Mouse (Mus musculus) CH12.LX (cell line): ENCODE measurements around the gene Pfdn6. TPM values are rescaled to one million over a fixed set of nuclear protein-coding genes. Genes with fewer than 3 reads are reported as not detected.
"Not testable (repeated sequence)": the region's sequence is repeated elsewhere in the genome, so short reads cannot be mapped to it uniquely, and the experiment has no call there.

Experiments
- DNase-seq: peaks from one replicate; pipeline ENCODE4 v3.0.0-alpha.2; 2013; ENCODE audit errors: extremely low read depth
- H3K27ac ChIP-seq: 2 replicates; pipeline ENCODE4 v1.5.1; 2012; ENCODE audit warnings: low read depth, mild to moderate bottlenecking, control low read depth, moderate library complexity; ENCODE audit not compliant: insufficient read depth
- H3K27me3 ChIP-seq: replicated peaks from 2 replicates; pipeline ENCODE3; 2012; ENCODE audit warnings: inconsistent platforms
- H3K36me3 ChIP-seq, 2 experiments: replicated peaks in 1 of 2; 2 replicates each; pipeline versions ENCODE3 to v1.6.1; 2012; ENCODE audit warnings: inconsistent platforms in 1 of 2, low read length in 1 of 2, mild to moderate bottlenecking in 1 of 2, mixed read lengths in 1 of 2, moderate library complexity in 1 of 2; ENCODE audit not compliant: control insufficient read depth in 1 of 2, insufficient read depth in 1 of 2
- H3K4me1 ChIP-seq, 2 experiments: 2 replicates each; pipeline ENCODE4 v1.6.1; 2012; ENCODE audit warnings: inconsistent platforms in 1 of 2, moderate library complexity in 1 of 2; ENCODE audit not compliant: insufficient read depth in 2 of 2, control insufficient read depth in 1 of 2
- H3K4me2 ChIP-seq: 2 replicates; pipeline ENCODE4 v1.6.1; 2012; ENCODE audit warnings: low read depth, mild to moderate bottlenecking, control low read depth; ENCODE audit not compliant: poor library complexity, insufficient read depth, severe bottlenecking
- H3K4me3 ChIP-seq, 3 experiments: fragments of 150-350 bp in 1 of 3; sonication (generic) in 1 of 3; replicated peaks in 1 of 3; 2 replicates each; pipeline versions ENCODE3 to v1.5.1; 2011 to 2012; ENCODE audit warnings: low read depth in 2 of 3, low read length in 2 of 3, mild to moderate bottlenecking in 2 of 3, moderate library complexity in 2 of 3, control low read depth in 1 of 3, improper control_type of control experiment in 1 of 3, inconsistent platforms in 1 of 3, mixed read lengths in 1 of 3; ENCODE audit not compliant: poor library complexity in 1 of 3
- H3K79me2 ChIP-seq: replicated peaks from 2 replicates; pipeline ENCODE4 v1.6.1; 2012; ENCODE audit warnings: mild to moderate bottlenecking, moderate library complexity; ENCODE audit not compliant: control insufficient read depth, poor library complexity, insufficient read depth, severe bottlenecking; ENCODE audit errors: extremely low read depth
- H3K9ac ChIP-seq: 2 replicates; pipeline ENCODE4 v1.6.1; 2012; ENCODE audit warnings: low read depth, mild to moderate bottlenecking, control low read depth, moderate library complexity; ENCODE audit not compliant: insufficient read depth
- H3K9me3 ChIP-seq: replicated peaks from 2 replicates; pipeline ENCODE3; 2012; ENCODE audit warnings: low read length, inconsistent platforms, mixed read lengths
- BHLHE40 ChIP-seq: IDR thresholded peaks from 2 replicates; pipeline ENCODE4 v1.6.1; 2011; ENCODE audit warnings: mild to moderate bottlenecking, low read depth, low read length, improper control_type of control experiment
- CHD1 ChIP-seq: IDR thresholded peaks from 2 replicates; pipeline ENCODE4 v1.6.1; 2012; ENCODE audit warnings: low read depth, low read length, improper control_type of control experiment, inconsistent platforms
- CTCF ChIP-seq, 2 experiments: IDR thresholded peaks in 1 of 2; conservative IDR thresholded peaks in 1 of 2; 2 replicates each; pipeline ENCODE4 v1.5.1; 2011 to 2012; ENCODE audit warnings: low read depth in 2 of 2, low read length in 2 of 2, improper control_type of control experiment in 1 of 2, inconsistent platforms in 1 of 2, mild to moderate bottlenecking in 1 of 2, moderate library complexity in 1 of 2
- ELF1 ChIP-seq: IDR thresholded peaks from 2 replicates; pipeline ENCODE4 v1.6.1; 2014; ENCODE audit warnings: low read depth, mild to moderate bottlenecking, inconsistent platforms, low read length, improper control_type of control experiment
- ETS1 ChIP-seq: conservative IDR thresholded peaks from 2 replicates; pipeline ENCODE4 v1.6.1; 2012; ENCODE audit warnings: low read depth, mild to moderate bottlenecking, inconsistent platforms, low read length, improper control_type of control experiment, moderate library complexity
- GABPA ChIP-seq: IDR thresholded peaks from 2 replicates; pipeline ENCODE4 v1.6.1; 2012; ENCODE audit warnings: low read depth, low read length, improper control_type of control experiment, inconsistent platforms; ENCODE audit not compliant: insufficient replicate concordance
- HCFC1 ChIP-seq: IDR thresholded peaks from 2 replicates; pipeline ENCODE4 v1.6.1; 2012; ENCODE audit warnings: low read depth, mild to moderate bottlenecking, inconsistent platforms, low read length, improper control_type of control experiment
- IRF4 ChIP-seq: IDR thresholded peaks from 2 replicates; pipeline ENCODE4 v1.6.1; 2014; ENCODE audit warnings: low read depth, mild to moderate bottlenecking, inconsistent platforms, low read length, improper control_type of control experiment
- JUN ChIP-seq: IDR thresholded peaks from 2 replicates; pipeline ENCODE4 v1.6.1; 2011; ENCODE audit warnings: low read depth, mild to moderate bottlenecking, low read length, improper control_type of control experiment, moderate library complexity; ENCODE audit not compliant: insufficient read depth
- MAFK ChIP-seq: IDR thresholded peaks from 2 replicates; pipeline ENCODE4 v1.6.1; 2011; ENCODE audit warnings: low read length, improper control_type of control experiment; ENCODE audit not compliant: insufficient replicate concordance
- MAX ChIP-seq: IDR thresholded peaks from 2 replicates; pipeline ENCODE4 v1.6.1; 2011; ENCODE audit warnings: low read length, improper control_type of control experiment
- MAZ ChIP-seq: IDR thresholded peaks from 2 replicates; pipeline ENCODE4 v1.6.1; 2012; ENCODE audit warnings: low read depth, mild to moderate bottlenecking, inconsistent platforms, low read length, improper control_type of control experiment, moderate library complexity
- MEF2A ChIP-seq: IDR thresholded peaks from 2 replicates; pipeline ENCODE4 v1.6.1; 2014; ENCODE audit warnings: low read depth, mild to moderate bottlenecking, inconsistent platforms, low read length, improper control_type of control experiment, borderline replicate concordance
- MXI1 ChIP-seq: IDR thresholded peaks from 2 replicates; pipeline ENCODE4 v1.6.1; 2011; ENCODE audit warnings: mild to moderate bottlenecking, low read depth, low read length, improper control_type of control experiment
- MYC ChIP-seq: IDR thresholded peaks from 2 replicates; pipeline ENCODE4 v1.6.1; 2011; ENCODE audit warnings: low read depth, mild to moderate bottlenecking, improper control_type of control experiment, low read length
- NRF1 ChIP-seq: IDR thresholded peaks from 2 replicates; pipeline ENCODE4 v1.6.1; 2014; ENCODE audit warnings: low read depth, mild to moderate bottlenecking, inconsistent platforms, low read length, improper control_type of control experiment, moderate library complexity
- POLR2A ChIP-seq: IDR thresholded peaks from 2 replicates; pipeline ENCODE4 v1.6.1; 2011; ENCODE audit warnings: low read depth, mild to moderate bottlenecking, improper control_type of control experiment, low read length
- POLR2AphosphoS2 ChIP-seq: IDR thresholded peaks from 2 replicates; pipeline ENCODE4 v1.6.1; 2011; ENCODE audit warnings: low read depth, low read length, improper control_type of control experiment
- RAD21 ChIP-seq: IDR thresholded peaks from 2 replicates; pipeline ENCODE4 v1.6.1; 2011; ENCODE audit warnings: low read depth, mild to moderate bottlenecking, low read length, improper control_type of control experiment, moderate library complexity
- RCOR1 ChIP-seq: conservative IDR thresholded peaks from 2 replicates; pipeline ENCODE4 v1.6.1; 2012; ENCODE audit warnings: low read depth, mild to moderate bottlenecking, inconsistent platforms, low read length, improper control_type of control experiment
- SIN3A ChIP-seq: IDR thresholded peaks from 2 replicates; pipeline ENCODE4 v1.6.1; 2012; ENCODE audit warnings: low read length, improper control_type of control experiment, inconsistent platforms
- UBTF ChIP-seq: IDR thresholded peaks from 2 replicates; pipeline ENCODE4 v1.6.1; 2012; ENCODE audit warnings: low read depth, mild to moderate bottlenecking, inconsistent platforms, low read length, improper control_type of control experiment, moderate library complexity
- USF1 ChIP-seq: IDR thresholded peaks from 2 replicates; pipeline ENCODE4 v1.6.1; 2014; ENCODE audit warnings: low read depth, mild to moderate bottlenecking, inconsistent platforms, low read length, improper control_type of control experiment
- USF2 ChIP-seq: conservative IDR thresholded peaks from 2 replicates; pipeline ENCODE4 v1.6.1; 2011; ENCODE audit warnings: low read depth, low read length, improper control_type of control experiment
- ZC3H11A ChIP-seq: IDR thresholded peaks from 2 replicates; pipeline ENCODE4 v1.6.1; 2012; ENCODE audit warnings: low read depth, mild to moderate bottlenecking, inconsistent platforms, low read length, improper control_type of control experiment
- ZKSCAN1 ChIP-seq: IDR thresholded peaks from 2 replicates; pipeline ENCODE4 v1.6.1; 2012; ENCODE audit warnings: low read depth, inconsistent platforms, low read length, improper control_type of control experiment, borderline replicate concordance
- ZMIZ1 ChIP-seq: IDR thresholded peaks from 2 replicates; pipeline ENCODE4 v1.6.1; 2012; ENCODE audit warnings: low read depth, mild to moderate bottlenecking, inconsistent platforms, low read length, improper control_type of control experiment
- dilution Hi-C: fragments of 300-500 bp; cut with MboI; formaldehyde crosslinking; loops from 2 replicates; pipeline ENCODE4 v1.14.3; 2020; ENCODE audit warnings: low sequenced_read_pairs; ENCODE audit not compliant: extremely low pct_unique_long_range_greater_than_20kb, extremely low pct_ligation_motif_present
- in situ Hi-C: fragments of 300-500 bp; cut with MboI; formaldehyde crosslinking; loops from 3 replicates; pipeline ENCODE4 v1.14.3; 2019; ENCODE audit warnings: low sequenced_read_pairs, low pct_ligation_motif_present, low pct_unique_long_range_greater_than_20kb, mixed read lengths
- polyA plus RNA-seq: library from polyadenylated mRNA; unstranded; fragments of >175 nt; gene quantifications from 2 replicates; pipeline ENCODE4 v1.2.1, GENCODE M21; 2012; ENCODE audit warnings: low read depth; ENCODE audit not compliant: insufficient read length
- total RNA-seq, 2 experiments: library from RNA; depleted of rRNA; stranded (reverse); fragments of 300-350 nt in 1 of 2; fragments of >200 nt in 1 of 2; gene quantifications; 2 replicates each; pipeline ENCODE4 v1.2.3; 2012 to 2014

Gene Pfdn6
- total and polyA plus RNA-seq, 3 experiments = 92.3 to 140 (median 109) TPM

DNA sequence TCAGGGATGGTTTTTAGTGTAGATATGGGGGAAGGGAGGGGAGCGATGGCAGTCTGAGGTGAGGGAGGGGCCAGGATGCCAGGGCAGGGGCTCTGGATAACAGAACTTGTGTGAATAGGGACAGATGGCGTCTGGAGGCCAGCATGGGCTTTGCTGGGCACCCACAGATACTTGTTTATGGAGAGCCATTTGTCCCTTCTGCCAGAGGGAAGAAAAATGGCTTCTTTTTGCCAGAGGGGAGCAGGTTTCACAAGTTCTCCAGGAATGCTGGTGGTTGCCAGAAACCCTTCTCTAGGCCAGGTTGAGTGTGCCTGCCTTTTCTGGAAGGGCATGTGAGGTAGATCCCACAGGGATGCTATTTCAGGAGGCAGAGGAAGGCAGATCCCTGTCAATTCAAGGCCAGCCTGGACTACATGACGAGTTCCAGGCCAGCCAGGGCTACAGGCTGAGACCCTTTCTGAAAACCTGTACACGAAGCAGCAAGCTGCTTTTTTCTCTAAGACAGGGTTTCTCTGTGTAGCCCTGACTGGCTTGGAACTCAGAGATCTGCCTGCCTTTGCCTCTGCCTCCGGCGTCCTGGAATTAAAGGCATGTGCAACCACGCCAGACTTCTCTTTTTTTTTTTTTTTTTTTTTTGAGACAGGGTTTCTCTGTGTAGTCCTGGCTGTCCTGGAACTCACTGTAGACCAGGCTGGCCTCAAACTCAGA, 39.7 kb downstream of the Pfdn6 start:
- H3K9ac ChIP-seq = no peak overlapping the region
- H3K9me3 ChIP-seq = no peaks in the 10 kb centered on the region
- dilution Hi-C loops = no loop called here
- H3K4me3 ChIP-seq = no peak overlapping the region
- in situ Hi-C loops = no loop called here
- H3K27ac ChIP-seq = no peak overlapping the region
- H3K27me3 ChIP-seq = no peaks in the 10 kb centered on the region
- H3K79me2 ChIP-seq = no peaks in the 10 kb centered on the region
- no peak for DNase-seq
- no peaks in the 10 kb centered on the region for H3K36me3 ChIP-seq
- TF ChIP-seq JUN (no peak), USF1 (no peak), IRF4 (no peak), POLR2A (no peak), GABPA (no peak), SIN3A (no peak), MAX (no peak), MYC (no peak), POLR2AphosphoS2 (no peak), CHD1 (no peak), BHLHE40 (no peak), MAFK (no peak), ZC3H11A (no peak), CTCF (conservative IDR thresholded peaks at IDR 0.05 in 1 of 2, IDR thresholded peaks at IDR 0.05 in 1 of 2; ENCODE audit: low read depth in 2 of 2, low read length in 2 of 2) (no peak), MEF2A (no peak), USF2 (no peak), NRF1 (no peak), UBTF (no peak), ZMIZ1 (no peak)
- TF ChIP-seq, all 38 proteins: peak for 0
- no peak overlapping the region for H3K4me2 ChIP-seq
- H3K4me1 ChIP-seq = peaks cover 0 to 10% of the 10 kb centered on the region in 2 experiments; a peak in 2 of 4 replicates

- H3K4me2 ChIP-seq = no peak overlapping the region
- no peak for TF ChIP-seq IRF4
- no peak for TF ChIP-seq MYC
- no peak for TF ChIP-seq CTCF (conservative IDR thresholded peaks at IDR 0.05 in 1 of 2, IDR thresholded peaks at IDR 0.05 in 1 of 2; ENCODE audit: low read depth in 2 of 2, low read length in 2 of 2)
- TF ChIP-seq MXI1 = no peak
- no peak for TF ChIP-seq ELF1
- TF ChIP-seq UBTF = no peak
- TF ChIP-seq ZKSCAN1 = no peak
- TF ChIP-seq MAZ = no peak
- TF ChIP-seq NRF1 = no peak
- TF ChIP-seq RAD21 = no peak
- no peak for TF ChIP-seq ETS1
- TF ChIP-seq HCFC1 = no peak
- no peak for TF ChIP-seq POLR2AphosphoS2
- no peak for TF ChIP-seq RCOR1
- no peak for TF ChIP-seq MAX
- no peaks in the 10 kb centered on the region for H3K36me3 ChIP-seq
- H3K9ac ChIP-seq = no peak overlapping the region
- H3K9me3 ChIP-seq = no peaks in the 10 kb centered on the region
- H3K79me2 ChIP-seq = no peaks in the 10 kb centered on the region
- no peaks in the 10 kb centered on the region for H3K27me3 ChIP-seq
- H3K27ac ChIP-seq = no peak overlapping the region
- in situ Hi-C loops = no loop called here
- no peak for DNase-seq
- peaks cover 0 to 10% of the 10 kb centered on the region in 2 experiments; a peak in 2 of 4 replicates for H3K4me1 ChIP-seq
- no peak overlapping the region for H3K4me3 ChIP-seq
- dilution Hi-C loops = no loop called here
These were observed 40.5 kb downstream of the Pfdn6 start for GRCm38 (mm10) chr17:33899642-33900041.

- H3K4me3 ChIP-seq, H3K79me2 ChIP-seq, H3K9me3 ChIP-seq, H3K9ac ChIP-seq, H3K4me2 ChIP-seq, H3K36me3 ChIP-seq, DNase-seq, dilution Hi-C loops, in situ Hi-C loops, H3K4me1 ChIP-seq, H3K27ac ChIP-seq, H3K27me3 ChIP-seq: not testable (repeated sequence)
These were observed 42.0 kb downstream of the Pfdn6 start for GRCm38 (mm10) chr17:33898193-33898592.
